Mouse (Mus musculus): Measurements from ENCODE around the gene Rnf167.
A peak's percentile ranks its signal among the peaks of the same experiment; 100 is the strongest.

The Rnf167 gene

GRCm38 (mm10) chr11:70646691-70647650 lies at the start of gene Rnf167, which contains the start of gene Slc25a11:
Gene Rnf167, plus strand, starts transcription at chr11:70647235.
Gene Slc25a11, minus strand, starts transcription at chr11:70647479.
- DNase-seq = peak; percentile 97

GRCm38 (mm10) chr11:70597301-70597700 lies 49.7 kb upstream of the Rnf167 start:
- DNase-seq = no peak

- no peak for DNase-seq
Measured at GRCm38 (mm10) chr11:70598451-70598953, 48.5 kb upstream of the Rnf167 start.

- peak; percentile 84 for DNase-seq
Measured at GRCm38 (mm10) chr11:70605024-70605566, 41.9 kb upstream of the Rnf167 start.

GRCm38 (mm10) chr11:70606717-70607116 lies 40.3 kb upstream of the Rnf167 start:
- DNase-seq = no peak

GRCm38 (mm10) chr11:70607611-70608010 lies 39.4 kb upstream of the Rnf167 start:
- no peak for DNase-seq

GRCm38 (mm10) chr11:70608381-70609066 lies 38.5 kb upstream of the Rnf167 start:
- DNase-seq = peak; percentile 84

- DNase-seq = no peak
Measured at GRCm38 (mm10) chr11:70610752-70611151, 36.3 kb upstream of the Rnf167 start.

- DNase-seq = no peak
Measured at GRCm38 (mm10) chr11:70612505-70612904, 34.5 kb upstream of the Rnf167 start.

- peak; percentile 84 for DNase-seq
Measured at GRCm38 (mm10) chr11:70615074-70615473, 32.0 kb upstream of the Rnf167 start.

- no peak for DNase-seq
Measured at GRCm38 (mm10) chr11:70615516-70616093, 31.4 kb upstream of the Rnf167 start, which contains the start of gene 4930544D05Rik. Gene 4930544D05Rik, plus strand, starts transcription at chr11:70615848.

- DNase-seq = no peak
Measured at GRCm38 (mm10) chr11:70619101-70619500, 27.9 kb upstream of the Rnf167 start, which contains the start of gene Chrne. Gene Chrne, minus strand, starts transcription at chr11:70619216.

GRCm38 (mm10) chr11:70621972-70622814 lies 24.8 kb upstream of the Rnf167 start:
- no peak for DNase-seq

- DNase-seq = peak; percentile 41
Measured at GRCm38 (mm10) chr11:70623053-70623742, 23.8 kb upstream of the Rnf167 start.

- DNase-seq = peak; percentile 87
Measured at GRCm38 (mm10) chr11:70625473-70625872, 21.6 kb upstream of the Rnf167 start.

- no peak for DNase-seq
Measured at GRCm38 (mm10) chr11:70626877-70627276, 20.2 kb upstream of the Rnf167 start.

- DNase-seq = no peak
Measured at GRCm38 (mm10) chr11:70628431-70628830, 18.6 kb upstream of the Rnf167 start.

- DNase-seq = peak; percentile 56
Measured at GRCm38 (mm10) chr11:70629557-70629956, 17.5 kb upstream of the Rnf167 start.

- no peak for DNase-seq
Measured at GRCm38 (mm10) chr11:70630129-70630528, 16.9 kb upstream of the Rnf167 start.

GRCm38 (mm10) chr11:70635601-70636000 lies 11.4 kb upstream of the Rnf167 start:
- DNase-seq = no peak

GRCm38 (mm10) chr11:70637764-70638163 lies 9.3 kb upstream of the Rnf167 start:
- DNase-seq = no peak

All from thymus, postnatal 4 days (tissue).